In genomic region chr12:91995545-91995944, GRCm38 (mm10) we compare ENCODE assay signal across 21 mouse cellular contexts.
DNase-seq lines count a peak whose midpoint lies in the region; ATAC-seq and TF ChIP-seq lines count a peak whose summit lies in the region.
"Had no signal": no experiment of that assay in that cellular context is flagged by ENCODE, and none has a peak within 500 bp of the region (broad histone marks: within the 10 kb centered on the region; RNA-seq: fewer than 3 reads in every experiment).

No protein-coding gene starts in this region.

- H3K4me1 ChIP-seq in heart, postnatal 0 days (ENCODE audit: control insufficient read depth, insufficient read depth) = no peaks in the 10 kb centered on the region
- H3K4me1 ChIP-seq in heart, embryonic 11.5 days (ENCODE audit: control insufficient read depth, insufficient read depth, low read length) = no peaks in the 10 kb centered on the region
- H3K4me1 ChIP-seq in G1E (ENCODE audit: insufficient read depth, low read depth, low read length) = peaks cover 7% of the 10 kb centered on the region
- no peaks in the 10 kb centered on the region for H3K4me1 ChIP-seq in stomach, postnatal 0 days (replicated peaks; ENCODE audit: control insufficient read depth, insufficient read depth)
- H3K4me1 ChIP-seq: forebrain, embryonic 15.5 days; heart, embryonic 13.5 days; liver, embryonic 12.5 days; midbrain, embryonic 12.5 days had no signal

- no peak for ATAC-seq in heart, postnatal 0 days (ENCODE audit: insufficient read depth, low read depth)
- no peak for ATAC-seq in heart, embryonic 11.5 days (replicated peaks; ENCODE audit: insufficient number of reproducible peaks, low FRiP score, low TSS enrichment)
- ATAC-seq in G1E (ENCODE audit: extremely low read depth, insufficient number of reproducible peaks, low FRiP score, poor library complexity, severe bottlenecking) = peak; percentile 34
- ATAC-seq in stomach, postnatal 0 days (ENCODE audit: low FRiP score, low TSS enrichment) = no peak
- ATAC-seq: CD4-positive, CD25-positive, alpha-beta regulatory T cell, adult 4 months; forebrain, embryonic 15.5 days; liver, embryonic 12.5 days had no signal

- 63% methylated on average over 2 of the region's 2 CpGs for WGBS in heart, postnatal 0 days
- 62% methylated on average over 2 of the region's 2 CpGs for WGBS in heart, embryonic 11.5 days (ENCODE audit: insufficient replicate concordance)
- 77% methylated on average over 2 of the region's 2 CpGs for WGBS in stomach, postnatal 0 days

- TF ChIP-seq EP300 in heart, postnatal 0 days (IDR thresholded peaks at IDR 0.05; ENCODE audit: low read depth) = no peak
- TF ChIP-seq EP300 in stomach, postnatal 0 days (optimal IDR thresholded peaks at IDR 0.05) = no peak

- no peak for DNase-seq in heart, postnatal 0 days (ENCODE audit: low spot score)
- DNase-seq in lung, postnatal 25 days (ENCODE audit: low spot score) = peak; percentile 4
- DNase-seq in lung, postnatal 10 days = no peak
- DNase-seq in G1E (ENCODE audit: low spot score) = no peak
- no peak for DNase-seq in stomach, postnatal 0 days (ENCODE audit: low spot score)
- DNase-seq in cerebellum, postnatal 14 days = no peak
- DNase-seq: cerebellum, adult 8-10 months; gastrocnemius, adult 2 months; heart, postnatal 4 days; kidney, adult 8-10 months; layer of hippocampus, postnatal 36 days; left cerebral cortex, postnatal 4 days; thymus, postnatal 25 days had no signal

- no peak overlapping the region for H3K4me3 ChIP-seq in heart, postnatal 0 days (ENCODE audit: low read depth, low read length)
- H3K4me3 ChIP-seq in heart, embryonic 11.5 days (ENCODE audit: low read depth, low read length) = no peak overlapping the region
- no peak overlapping the region for H3K4me3 ChIP-seq in G1E (ENCODE audit: low read depth, low read length)
- no peak overlapping the region for H3K4me3 ChIP-seq in stomach, postnatal 0 days (ENCODE audit: low read depth, low read length)
- H3K4me3 ChIP-seq: embryonic facial prominence, embryonic 10.5 days; erythroblast, embryonic 14.5 days; forebrain, embryonic 15.5 days; gastrocnemius, adult 2 months; heart, embryonic 13.5 days; liver, embryonic 12.5 days; midbrain, embryonic 12.5 days had no signal

- no peaks in the 10 kb centered on the region for H3K27me3 ChIP-seq in heart, postnatal 0 days (ENCODE audit: control insufficient read depth, insufficient read depth, low read length)
- H3K27me3 ChIP-seq in heart, embryonic 11.5 days (ENCODE audit: control insufficient read depth, insufficient read depth, low read length) = no peaks in the 10 kb centered on the region
- peaks cover 4% of the 10 kb centered on the region; the same call in 1 of the 2 replicates for H3K27me3 ChIP-seq in G1E (ENCODE audit: insufficient read depth, low read length)
- no peaks in the 10 kb centered on the region for H3K27me3 ChIP-seq in stomach, postnatal 0 days (ENCODE audit: control insufficient read depth, insufficient read depth, low read length)
- H3K27me3 ChIP-seq: forebrain, embryonic 15.5 days; heart, embryonic 13.5 days; liver, embryonic 12.5 days; midbrain, embryonic 12.5 days had no signal

- TF ChIP-seq CTCF in heart, postnatal 0 days (IDR thresholded peaks at IDR 0.05; ENCODE audit: low read depth) = peak; percentile 4; the same call in 1 of the 2 replicates
- TF ChIP-seq CTCF in G1E (IDR thresholded peaks at IDR 0.05; ENCODE audit: low read depth, low read length) = no peak
- TF ChIP-seq CTCF in stomach, postnatal 0 days (IDR thresholded peaks at IDR 0.05; ENCODE audit: low read depth) = peak; percentile 26; the same call in 1 of the 2 replicates

- no peak overlapping the region for H3K27ac ChIP-seq in heart, postnatal 0 days (ENCODE audit: low read depth)
- no peak overlapping the region for H3K27ac ChIP-seq in heart, embryonic 11.5 days (ENCODE audit: low read depth, low read length)
- no peak overlapping the region for H3K27ac ChIP-seq in stomach, postnatal 0 days (replicated peaks)
- H3K27ac ChIP-seq: embryonic facial prominence, embryonic 10.5 days; forebrain, embryonic 15.5 days; gastrocnemius, adult 2 months; heart, embryonic 13.5 days; liver, embryonic 12.5 days; midbrain, embryonic 12.5 days had no signal

- H3K9ac ChIP-seq in heart, postnatal 0 days (replicated peaks; ENCODE audit: low read depth, low read length) = no peak overlapping the region
- H3K9ac ChIP-seq in heart, embryonic 11.5 days (ENCODE audit: low read depth, low read length) = no peak overlapping the region
- H3K9ac ChIP-seq in stomach, postnatal 0 days (ENCODE audit: low read length) = no peak overlapping the region
- H3K9ac ChIP-seq: forebrain, embryonic 15.5 days; heart, embryonic 13.5 days; liver, embryonic 12.5 days; midbrain, embryonic 12.5 days had no signal

- no peaks in the 10 kb centered on the region for H3K9me3 ChIP-seq in heart, postnatal 0 days (replicated peaks; ENCODE audit: control insufficient read depth, low read length)
- H3K9me3 ChIP-seq in heart, embryonic 11.5 days (replicated peaks; ENCODE audit: control insufficient read depth, low read length) = no peaks in the 10 kb centered on the region
- no peaks in the 10 kb centered on the region for H3K9me3 ChIP-seq in G1E (replicated peaks)
- no peaks in the 10 kb centered on the region for H3K9me3 ChIP-seq in stomach, postnatal 0 days (ENCODE audit: control insufficient read depth, low read length)
- H3K9me3 ChIP-seq: embryonic facial prominence, embryonic 10.5 days; forebrain, embryonic 15.5 days; heart, embryonic 13.5 days; liver, embryonic 12.5 days; midbrain, embryonic 12.5 days had no signal

- no peak overlapping the region for H3K4me2 ChIP-seq in heart, postnatal 0 days (ENCODE audit: low read depth, low read length)
- H3K4me2 ChIP-seq in heart, embryonic 11.5 days = no peak overlapping the region
- no peak overlapping the region for H3K4me2 ChIP-seq in stomach, postnatal 0 days (replicated peaks; ENCODE audit: low read depth)
- H3K4me2 ChIP-seq: forebrain, embryonic 15.5 days; heart, embryonic 13.5 days; liver, embryonic 12.5 days; midbrain, embryonic 12.5 days had no signal

- no peaks in the 10 kb centered on the region for H3K36me3 ChIP-seq in heart, postnatal 0 days (replicated peaks; ENCODE audit: control insufficient read depth, insufficient read depth, low read length)
- H3K36me3 ChIP-seq in heart, embryonic 11.5 days (ENCODE audit: control insufficient read depth, insufficient read depth, low read length) = no peaks in the 10 kb centered on the region
- no peaks in the 10 kb centered on the region for H3K36me3 ChIP-seq in G1E (replicated peaks)
- no peaks in the 10 kb centered on the region for H3K36me3 ChIP-seq in stomach, postnatal 0 days (ENCODE audit: control insufficient read depth, insufficient read depth, low read length)
- H3K36me3 ChIP-seq: embryonic facial prominence, embryonic 10.5 days; forebrain, embryonic 15.5 days; heart, embryonic 13.5 days; liver, embryonic 12.5 days; midbrain, embryonic 12.5 days had no signal
